Mouse (Mus musculus) adrenal gland, adult 18-20 months (tissue): ENCODE results near the gene Gm49396. TPM values are rescaled to one million over a fixed set of nuclear protein-coding genes. Genes with fewer than 3 reads are reported as not detected.
A peak's percentile ranks its signal among the peaks of the same experiment; 100 is the strongest.

Experiments used
- DNase-seq, 2 experiments: peaks; one replicate each; pipeline ENCODE4 v3.0.0; 2021 to 2022; ENCODE audit warnings: low spot score in 2 of 2
- microRNA-seq, 2 experiments: library from miRNA; unstranded; fragments of <30 nt; microRNA quantifications; one replicate each; pipeline ENCODE4 v1.2.0; 2021; ENCODE audit warnings: borderline number of aligned reads in 2 of 2
- total RNA-seq, 2 experiments: library from RNA; stranded (reverse); gene quantifications; 1 replicate in 1 of 2; 2 replicates in 1 of 2; pipeline ENCODE4 v1.2.3; 2021

Gene Gm49396
- total RNA-seq, 2 experiments from 2014 or later, result 4.6 to 8.2 TPM

DNA sequence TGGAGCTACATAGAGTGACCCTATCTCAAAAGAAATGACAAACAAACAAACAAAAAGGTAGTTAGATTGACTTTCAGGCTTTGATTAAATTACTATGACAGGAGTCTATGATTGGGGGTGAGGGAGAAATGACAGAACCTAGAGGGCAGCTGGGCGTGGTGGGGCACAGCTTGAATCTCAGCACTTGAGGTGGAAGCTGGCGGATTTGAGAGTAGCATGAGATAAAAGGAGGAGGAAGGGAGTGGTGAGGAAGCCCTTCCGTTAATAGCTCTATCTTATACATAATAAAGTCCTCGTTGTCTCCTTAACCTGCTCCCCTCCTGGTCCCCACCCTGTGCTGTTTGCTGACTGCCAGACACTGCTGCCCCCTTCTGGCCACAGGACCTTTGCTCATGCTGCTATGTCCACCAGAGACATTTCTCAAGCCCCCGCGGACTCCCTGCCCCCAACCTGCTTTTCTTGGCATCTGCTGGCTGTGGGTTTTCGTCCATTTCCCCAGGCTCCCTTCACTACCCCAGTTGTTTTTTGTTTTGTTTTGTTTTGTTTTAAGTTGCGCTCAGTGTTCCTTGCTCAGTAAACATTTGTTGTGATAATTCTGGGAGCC is 44.7 kb downstream of the Gm49396 start:
- DNase-seq, result peak in 1 of 2 experiments; percentile 56

DNA sequence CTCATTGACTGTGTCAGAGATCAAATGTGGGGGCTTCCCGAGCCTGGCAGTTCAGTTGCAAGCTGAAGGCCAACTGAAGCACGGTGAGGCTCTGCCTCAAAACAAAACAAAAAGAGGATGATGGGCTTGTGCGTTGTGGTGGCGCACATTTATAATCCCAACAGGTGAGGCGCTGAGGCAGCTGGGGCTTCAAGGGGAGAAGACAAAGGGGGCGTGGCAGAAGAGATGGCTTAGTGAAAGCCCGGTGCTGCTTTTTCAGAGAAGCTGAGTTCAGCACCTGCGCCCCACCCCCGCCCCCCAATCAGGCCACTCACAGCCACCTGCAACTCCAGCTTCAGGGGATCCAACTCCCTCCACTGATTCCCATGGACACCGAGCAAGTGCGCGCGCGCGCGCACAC is 45.3 kb downstream of the Gm49396 start:
- DNase-seq, result no peak

DNA sequence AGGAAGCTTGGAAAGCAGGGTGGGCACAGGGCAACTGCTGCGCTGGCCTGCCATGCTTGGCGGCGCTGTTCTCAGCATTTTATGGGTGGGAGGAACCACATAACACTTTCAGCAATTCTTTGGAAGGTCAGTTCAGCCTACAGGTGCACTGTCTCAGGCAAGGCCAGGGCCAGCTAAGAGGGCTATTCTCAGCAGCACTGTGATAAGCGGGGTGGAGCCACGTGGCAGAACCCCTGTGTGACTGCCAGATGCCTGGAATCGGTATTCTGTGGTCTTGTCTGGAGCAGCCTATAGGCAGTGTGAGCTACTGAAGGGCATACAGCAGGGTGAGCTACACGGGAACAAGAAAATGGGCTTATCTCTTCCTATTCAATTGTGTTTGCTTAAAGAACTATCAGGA is 46.9 kb downstream of the Gm49396 start:
- no peak for DNase-seq

DNA sequence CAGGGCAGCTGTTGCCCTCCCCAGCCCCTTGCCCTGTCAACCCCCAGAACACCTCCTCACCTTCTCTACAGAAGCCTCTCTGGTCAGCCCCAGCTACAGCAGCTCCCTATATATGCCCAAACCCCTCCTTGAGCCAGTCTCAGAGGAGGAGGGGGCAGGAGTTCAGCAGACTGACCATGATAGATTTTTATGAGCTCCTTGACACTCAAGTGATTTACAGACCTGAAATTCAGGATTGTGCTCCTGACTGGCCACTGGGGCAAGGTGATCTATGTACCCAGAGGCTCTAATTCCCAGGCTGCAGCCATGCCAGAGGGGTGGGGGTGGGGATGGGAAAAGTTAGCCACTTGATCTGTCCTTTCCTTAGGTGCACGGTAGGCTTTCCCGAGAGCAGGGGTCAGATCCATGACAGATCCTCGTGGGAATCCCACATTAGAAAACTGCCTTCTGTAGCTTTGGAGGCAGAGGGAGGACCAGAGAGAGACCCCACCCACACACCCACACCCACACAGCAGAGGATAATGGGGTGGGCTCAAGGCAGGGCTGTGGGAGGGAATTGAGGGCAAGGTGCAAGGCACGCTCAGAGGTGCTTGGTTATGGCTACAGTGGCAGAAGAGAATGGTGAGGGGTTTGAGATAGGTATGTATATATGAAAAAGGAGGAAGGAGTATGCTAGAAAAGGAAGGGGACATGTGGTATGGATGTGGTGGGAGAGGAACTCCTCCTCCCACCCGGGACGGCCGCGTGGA is 49.7 kb downstream of the Gm49396 start, which contains the start of gene Upk1a:
Gene Upk1a, minus strand, starts transcription at position 194 of the 749 bp plus-strand sequence.
- DNase-seq, result no peak

DNA sequence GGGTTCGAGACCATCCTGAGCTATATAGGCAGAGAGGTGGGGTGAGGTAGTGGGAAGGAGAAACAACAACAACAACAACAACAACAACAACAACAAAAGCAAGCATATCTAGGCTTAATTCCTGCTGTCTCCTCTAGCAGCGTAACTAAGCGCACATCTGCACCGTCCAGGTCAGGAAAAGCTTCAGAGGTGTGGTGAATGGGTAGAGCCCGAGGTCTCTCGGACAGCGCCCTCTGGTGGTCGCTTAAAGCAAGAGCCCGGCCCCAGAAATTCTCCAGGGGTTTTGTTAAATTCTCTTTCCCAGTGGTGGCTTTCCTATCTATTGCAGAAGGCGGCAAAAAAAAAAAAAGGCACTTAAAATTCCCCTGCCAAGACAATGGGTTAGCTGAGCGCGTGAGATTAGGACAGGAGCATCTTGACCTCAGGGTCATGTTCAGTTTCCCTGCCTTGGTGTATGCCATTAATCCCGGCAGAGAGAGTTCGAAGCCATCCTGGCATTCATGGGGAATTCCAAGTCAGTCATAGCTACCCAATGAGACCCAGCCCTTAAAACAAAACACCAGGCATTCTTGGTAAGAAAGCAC is 50.5 kb downstream of the Gm49396 start:
- DNase-seq, result peak; percentile 58 to 67

DNA sequence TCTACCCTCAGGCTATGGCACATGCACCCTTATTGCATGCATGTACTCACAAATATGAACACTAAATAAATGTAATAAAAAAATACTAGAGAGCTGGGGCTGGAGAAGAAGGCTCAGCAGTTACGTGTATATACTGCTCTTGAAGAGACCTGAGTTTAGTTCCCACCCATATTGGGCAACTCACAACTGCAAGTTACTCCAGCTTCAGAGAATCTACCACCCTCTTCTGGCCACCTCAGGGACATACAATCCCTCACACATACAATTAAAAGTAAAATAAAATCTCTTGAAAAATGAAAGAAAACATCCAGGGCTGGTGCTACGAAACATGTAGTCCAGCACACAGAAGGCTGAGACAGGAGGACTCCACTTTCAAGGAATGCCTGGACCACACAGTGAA is 51.3 kb downstream of the Gm49396 start:
- DNase-seq, result no peak

DNA sequence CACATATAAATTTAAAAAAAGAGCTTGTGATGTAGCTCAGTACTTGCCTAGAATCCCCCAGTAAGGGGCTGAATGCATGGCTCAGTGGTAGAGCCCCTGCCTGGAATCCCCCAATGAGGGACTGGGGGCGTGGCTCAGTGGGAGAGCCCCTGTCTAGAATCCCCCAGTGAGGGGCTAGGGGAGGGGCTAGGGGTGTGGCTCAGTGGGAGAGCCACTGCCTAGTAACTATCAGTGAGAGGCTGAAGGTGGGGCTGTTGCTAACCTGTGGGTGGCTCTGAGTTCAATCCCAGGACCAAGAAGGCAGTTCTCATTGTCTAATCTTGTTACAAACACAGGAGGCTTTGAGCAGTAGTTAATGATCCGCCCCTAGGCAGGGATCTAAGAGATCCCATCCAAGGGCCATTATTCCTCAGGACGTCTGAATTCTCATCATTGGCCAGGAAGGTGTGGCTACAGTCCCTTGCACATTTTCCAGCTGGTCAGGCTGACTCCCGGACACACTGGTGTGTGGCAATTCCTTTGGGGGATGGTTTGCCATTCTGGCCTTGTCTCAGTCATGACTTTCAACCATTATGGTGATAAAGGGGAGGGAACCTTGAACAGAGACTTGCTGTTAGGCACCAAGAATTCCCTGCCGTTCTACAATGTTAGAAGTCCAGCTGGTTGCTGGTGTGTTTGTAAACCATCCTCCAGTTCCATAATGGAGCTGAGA is 52.1 kb downstream of the Gm49396 start:
- DNase-seq, result no peak

Small RNAs within 50 kb of the gene (microRNA-seq; reads per million reads assigned to microRNA genes)
- gene Gm38670 (0.95 to 2.4 reads per million in 2 experiments), gene Mir3569 (0 reads per million in 2 experiments)

Other genes with a start within 250 kb of the Gm49396 start
- 10 to 100 TPM; 21.8 to 31.5 TPM for gene Syne4, start 248.5 kb upstream of the Gm49396 start, total RNA-seq
- 1 to 10 TPM in 1 of 2 experiments, under 1 TPM in 1; 0.63 to 1.0 TPM for gene E130208F15Rik, start 241.6 kb upstream of the Gm49396 start, total RNA-seq
- gene Sdhaf1, start 239.4 kb upstream of the Gm49396 start, total RNA-seq, result 10 to 100 TPM in 1 of 2 experiments, 1 to 10 TPM in 1; 8.8 to 12.0 TPM
- gene Lrfn3, start 200.6 kb upstream of the Gm49396 start, total RNA-seq, result 1 to 10 TPM; 6.7 to 8.5 TPM
- gene Tyrobp, start 149.6 kb upstream of the Gm49396 start, total RNA-seq, result 10 to 100 TPM; 34.7 to 68.5 TPM
- gene Hcst, start 143.5 kb upstream of the Gm49396 start, total RNA-seq, result 1 to 10 TPM; 1.5 to 1.9 TPM
- gene Nfkbid, start 141.6 kb upstream of the Gm49396 start, total RNA-seq, result 1 to 10 TPM; 1.6 to 2.0 TPM
- gene Aplp1, start 117.8 kb upstream of the Gm49396 start, total RNA-seq, result 10 to 100 TPM; 31.8 to 40.6 TPM
- not detected for gene Kirrel2, start 105.7 kb upstream of the Gm49396 start, total RNA-seq
- gene Nphs1, start 105.0 kb upstream of the Gm49396 start, total RNA-seq, result not detected
- 1 to 10 TPM in 1 of 2 experiments, not detected in 1; 1.2 TPM for gene Prodh2, start 69.7 kb upstream of the Gm49396 start, total RNA-seq
- gene Arhgap33, start 28.3 kb upstream of the Gm49396 start, total RNA-seq, result 1 to 10 TPM; 1.8 to 2.7 TPM
- gene Hspb6, start 11.2 kb upstream of the Gm49396 start, total RNA-seq, result 10 to 100 TPM; 26.3 to 34.9 TPM
- gene Proser3, start 11.0 kb upstream of the Gm49396 start, total RNA-seq, result 1 to 10 TPM; 6.5 to 6.9 TPM
- gene Lin37, start 3.5 kb upstream of the Gm49396 start, total RNA-seq, result 10 to 100 TPM; 47.0 to 59.3 TPM
- gene U2af1l4, start within 50 bp of the Gm49396 start, total RNA-seq, result 10 to 100 TPM; 67.1 to 67.4 TPM
- 100 to 1,000 TPM; 130 to 154 TPM for gene Psenen, start 283 bp downstream of the Gm49396 start, total RNA-seq
- 1 to 10 TPM; 3.6 to 4.3 TPM for gene Igflr1, start 2.1 kb downstream of the Gm49396 start, total RNA-seq
- 10 to 100 TPM; 37.8 to 56.6 TPM for gene Kmt2b, start 25.4 kb downstream of the Gm49396 start, total RNA-seq
- gene Zbtb32, start 35.6 kb downstream of the Gm49396 start, total RNA-seq, result under 1 TPM in 1 of 2 experiments, not detected in 1; 0.83 TPM
- gene Upk1a, start 49.5 kb downstream of the Gm49396 start, total RNA-seq, result under 1 TPM; 0.19 to 0.20 TPM
- 1,000 to 10,000 TPM; 1,148 to 1,842 TPM for gene Cox6b1, start 62.8 kb downstream of the Gm49396 start, total RNA-seq
- not detected for gene Etv2, start 72.5 kb downstream of the Gm49396 start, total RNA-seq
- 10 to 100 TPM; 84.9 to 86.7 TPM for gene Rbm42, start 87.0 kb downstream of the Gm49396 start, total RNA-seq
- gene Haus5, start 101.7 kb downstream of the Gm49396 start, total RNA-seq, result 1 to 10 TPM; 6.9 to 7.9 TPM
- gene Pmis2, start 108.3 kb downstream of the Gm49396 start, total RNA-seq, result not detected
- 1 to 10 TPM; 2.7 to 6.4 TPM for gene 2200002J24Rik, start 135.6 kb downstream of the Gm49396 start, total RNA-seq
- 1 to 10 TPM; 1.3 to 2.6 TPM for gene Atp4a, start 148.9 kb downstream of the Gm49396 start, total RNA-seq
- gene Tmem147, start 166.2 kb downstream of the Gm49396 start, total RNA-seq, result 100 to 1,000 TPM; 197 to 214 TPM
- under 1 TPM in 1 of 2 experiments, not detected in 1; 0.20 TPM for gene Gapdhs, start 180.3 kb downstream of the Gm49396 start, total RNA-seq
- gene Sbsn, start 188.1 kb downstream of the Gm49396 start, total RNA-seq, result 100 to 1,000 TPM; 145 to 483 TPM
- gene Dmkn, start 200.4 kb downstream of the Gm49396 start, total RNA-seq, result 1 to 10 TPM; 4.2 to 6.0 TPM
- gene Krtdap, start 224.6 kb downstream of the Gm49396 start, total RNA-seq, result 1 to 10 TPM in 1 of 2 experiments, not detected in 1; 2.5 TPM